Mouse (Mus musculus) heart, embryonic 11.5 days (tissue): ENCODE data around the gene Gnptab. TPM values are rescaled to one million over a fixed set of nuclear protein-coding genes. Genes with fewer than 3 reads are reported as not detected.

Experiments
- ATAC-seq: fragments of 200-750 bp; cut with Nextera tagmentation; replicated peaks from 2 replicates; pipeline ENCODE4 v1.8.0; 2017; ENCODE audit warnings: moderate library complexity; ENCODE audit not compliant: insufficient number of reproducible peaks, low FRiP score, low TSS enrichment
- H3K27ac ChIP-seq: fragments of 300-500 bp; sonication (generic); 2 replicates; pipeline ENCODE4 v1.5.1; 2014; ENCODE audit warnings: mild to moderate bottlenecking, low read depth, low read length
- H3K27me3 ChIP-seq: fragments of 300-500 bp; sonication (generic); 2 replicates; pipeline ENCODE4 v1.6.1; 2014; ENCODE audit warnings: mild to moderate bottlenecking, low read length, mixed read lengths; ENCODE audit not compliant: control insufficient read depth, insufficient read depth
- H3K36me3 ChIP-seq: fragments of 300-500 bp; sonication (generic); 2 replicates; pipeline ENCODE4 v1.6.1; 2014; ENCODE audit warnings: mild to moderate bottlenecking, low read length, moderate library complexity, mixed read lengths; ENCODE audit not compliant: control insufficient read depth, insufficient read depth
- H3K4me1 ChIP-seq: fragments of 300-500 bp; sonication (generic); 2 replicates; pipeline ENCODE4 v1.6.1; 2014; ENCODE audit warnings: low read length; ENCODE audit not compliant: control insufficient read depth, insufficient read depth
- H3K4me2 ChIP-seq: fragments of 300-500 bp; sonication (generic); 2 replicates; pipeline ENCODE4 v1.6.1; 2014; ENCODE audit warnings: mild to moderate bottlenecking, moderate library complexity
- H3K4me3 ChIP-seq: fragments of 300-500 bp; sonication (generic); 2 replicates; pipeline ENCODE4 v1.5.1; 2014; ENCODE audit warnings: low read depth, low read length
- H3K9ac ChIP-seq: fragments of 300-500 bp; sonication (generic); 2 replicates; pipeline ENCODE4 v1.6.1; 2014; ENCODE audit warnings: mild to moderate bottlenecking, low read depth, low read length, moderate library complexity
- H3K9me3 ChIP-seq: fragments of 300-500 bp; sonication (generic); replicated peaks from 2 replicates; pipeline ENCODE4 v1.6.1; 2016; ENCODE audit warnings: low read length; ENCODE audit not compliant: control insufficient read depth
- WGBS: fragments of 180-500 bp; shearing (Covaris S2); extraction: QIAGEN DNeasy Blood & Tissue Kit; methylation state at CpG from one replicate; pipeline ENCODE4 v1.1.7; 2014; ENCODE audit not compliant: insufficient replicate concordance; 5-methylcytosine and 5-hydroxymethylcytosine counted together
- polyA plus RNA-seq: library from polyadenylated mRNA; unstranded; fragments of >200 nt; fragmentation: Nextera tagmentation; extraction: Ambion mirVana; gene quantifications from 2 replicates; pipeline ENCODE4 v1.2.1, GENCODE M21; 2014

Gene Gnptab
- polyA plus RNA-seq, 1 experiment from 2014 or later = 8.3 TPM

GRCm38 (mm10) chr10:88382009-88382408, 3.1 kb downstream of the Gnptab start:
- H3K4me2 ChIP-seq = no peak overlapping the region
- H3K36me3 ChIP-seq = no peaks in the 10 kb centered on the region
- H3K4me1 ChIP-seq = peaks cover 15% of the 10 kb centered on the region
- H3K9ac ChIP-seq = no peak overlapping the region
- no peak overlapping the region for H3K27ac ChIP-seq
- no peaks in the 10 kb centered on the region for H3K9me3 ChIP-seq
- no peak overlapping the region for H3K4me3 ChIP-seq
- 36% methylated on average over 6 of the region's 6 CpGs for WGBS
- no peaks in the 10 kb centered on the region for H3K27me3 ChIP-seq
- ATAC-seq = no peak

- H3K27ac ChIP-seq = no peak overlapping the region
- no peak overlapping the region for H3K4me2 ChIP-seq
- H3K27me3 ChIP-seq = no peaks in the 10 kb centered on the region
- no peaks in the 10 kb centered on the region for H3K36me3 ChIP-seq
- peaks cover 15% of the 10 kb centered on the region for H3K4me1 ChIP-seq
- no peak overlapping the region for H3K4me3 ChIP-seq
- WGBS = 55% methylated on average over 4 of the region's 4 CpGs
- H3K9me3 ChIP-seq = no peaks in the 10 kb centered on the region
- no peak overlapping the region for H3K9ac ChIP-seq
- no peak for ATAC-seq
Observed at GRCm38 (mm10) chr10:88383479-88383878, 4.5 kb downstream of the Gnptab start.

GRCm38 (mm10) chr10:88384081-88384480, 5.1 kb downstream of the Gnptab start:
- 43% methylated on average over 5 of the region's 5 CpGs for WGBS
- Histone ChIP-seq H3K9ac (no peak overlapping the region), H3K9me3 (no peaks in the 10 kb centered on the region), H3K4me1 (peaks cover 15% of the 10 kb centered on the region), H3K4me2 (no peak overlapping the region), H3K27ac (no peak overlapping the region), H3K36me3 (no peaks in the 10 kb centered on the region), H3K4me3 (no peak overlapping the region), H3K27me3 (no peaks in the 10 kb centered on the region)
- ATAC-seq = no peak

- Histone ChIP-seq H3K9me3 (no peaks in the 10 kb centered on the region), H3K36me3 (no peaks in the 10 kb centered on the region), H3K4me2 (no peak overlapping the region), H3K27me3 (no peaks in the 10 kb centered on the region), H3K27ac (no peak overlapping the region), H3K4me1 (peaks cover 22% of the 10 kb centered on the region), H3K4me3 (no peak overlapping the region), H3K9ac (no peak overlapping the region)
- 89% methylated on average over 11 of the region's 11 CpGs for WGBS
- ATAC-seq = no peak
Observed at GRCm38 (mm10) chr10:88385290-88385689, 6.4 kb downstream of the Gnptab start.

GRCm38 (mm10) chr10:88385758-88386157, 6.8 kb downstream of the Gnptab start:
- Histone ChIP-seq H3K4me2 (no peak overlapping the region), H3K36me3 (no peaks in the 10 kb centered on the region), H3K4me3 (no peak overlapping the region), H3K4me1 (peaks cover 22% of the 10 kb centered on the region), H3K27me3 (no peaks in the 10 kb centered on the region), H3K9ac (no peak overlapping the region), H3K9me3 (no peaks in the 10 kb centered on the region), H3K27ac (no peak overlapping the region)
- 26% methylated on average over 6 of the region's 6 CpGs for WGBS
- no peak for ATAC-seq

GRCm38 (mm10) chr10:88386251-88386650, 7.3 kb downstream of the Gnptab start:
- no peak overlapping the region for H3K27ac ChIP-seq
- no peak overlapping the region for H3K9ac ChIP-seq
- WGBS = 73% methylated on average over 6 of the region's 6 CpGs
- H3K4me2 ChIP-seq = no peak overlapping the region
- peaks cover 22% of the 10 kb centered on the region for H3K4me1 ChIP-seq
- ATAC-seq = no peak
- H3K36me3 ChIP-seq = no peaks in the 10 kb centered on the region
- H3K9me3 ChIP-seq = no peaks in the 10 kb centered on the region
- no peak overlapping the region for H3K4me3 ChIP-seq
- no peaks in the 10 kb centered on the region for H3K27me3 ChIP-seq

GRCm38 (mm10) chr10:88389576-88389975, 10.6 kb downstream of the Gnptab start:
- H3K4me1 ChIP-seq = peaks cover 16% of the 10 kb centered on the region
- no peak overlapping the region for H3K9ac ChIP-seq
- 11% methylated on average over 4 of the region's 4 CpGs for WGBS
- no peak overlapping the region for H3K4me3 ChIP-seq
- no peaks in the 10 kb centered on the region for H3K9me3 ChIP-seq
- no peaks in the 10 kb centered on the region for H3K27me3 ChIP-seq
- no peaks in the 10 kb centered on the region for H3K36me3 ChIP-seq
- ATAC-seq = 0 out of 2 replicates have a peak, but pooled peaks have one; percentile 38
- H3K4me2 ChIP-seq = peak overlapping the region; percentile 21; the same call in 1 of the 2 replicates
- no peak overlapping the region for H3K27ac ChIP-seq

DNA sequence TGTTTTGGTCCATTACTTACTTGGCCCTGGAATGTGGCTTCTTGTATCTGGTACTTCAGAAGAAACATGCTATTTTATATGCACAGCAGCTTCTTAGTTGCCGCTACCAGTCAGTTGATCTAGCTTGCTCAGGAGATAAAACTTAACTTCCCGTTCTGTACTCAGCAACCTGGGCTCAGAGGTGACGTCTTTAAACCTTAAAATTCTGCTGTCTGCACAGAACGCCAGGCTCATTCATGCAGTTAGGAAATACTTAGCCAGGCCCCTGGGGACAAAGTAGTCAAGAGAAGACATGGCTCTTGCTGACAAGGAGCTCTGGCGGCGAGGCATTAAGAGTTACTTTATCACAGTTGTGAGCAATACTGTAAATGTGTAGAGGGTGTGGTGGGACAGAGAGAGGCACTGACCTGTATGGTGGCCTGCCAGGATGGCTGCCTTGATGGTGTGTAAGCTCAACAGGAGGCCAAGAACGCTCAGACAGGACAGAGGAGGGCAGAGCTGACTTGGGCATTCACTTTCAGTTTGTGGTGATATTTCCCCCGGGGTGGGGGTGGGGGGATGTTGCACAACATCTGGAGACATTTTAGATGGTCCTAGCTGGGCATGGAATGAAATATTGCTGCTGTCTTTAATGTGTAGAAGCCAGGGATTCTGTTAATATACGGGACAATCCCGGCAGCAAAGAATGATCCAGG, 11.3 kb downstream of the Gnptab start:
- H3K27me3 ChIP-seq = no peaks in the 10 kb centered on the region
- no peaks in the 10 kb centered on the region for H3K36me3 ChIP-seq
- ATAC-seq = no peak
- H3K27ac ChIP-seq = no peak overlapping the region
- H3K4me2 ChIP-seq = no peak overlapping the region
- no peak overlapping the region for H3K9ac ChIP-seq
- H3K9me3 ChIP-seq = no peaks in the 10 kb centered on the region
- WGBS = 40% methylated on average over 10 of the region's 10 CpGs
- no peak overlapping the region for H3K4me3 ChIP-seq
- peaks cover 16% of the 10 kb centered on the region for H3K4me1 ChIP-seq

GRCm38 (mm10) chr10:88391495-88391894, 12.6 kb downstream of the Gnptab start:
- no peak overlapping the region for H3K27ac ChIP-seq
- WGBS = 91% methylated on average over 9 of the region's 9 CpGs
- no peak for ATAC-seq
- no peaks in the 10 kb centered on the region for H3K9me3 ChIP-seq
- H3K9ac ChIP-seq = no peak overlapping the region
- H3K4me1 ChIP-seq = peaks cover 7% of the 10 kb centered on the region
- no peak overlapping the region for H3K4me3 ChIP-seq
- H3K27me3 ChIP-seq = no peaks in the 10 kb centered on the region
- no peak overlapping the region for H3K4me2 ChIP-seq
- no peaks in the 10 kb centered on the region for H3K36me3 ChIP-seq
